Mouse (Mus musculus): ENCODE data around the gene Ino80b. TPM values are rescaled to one million over a fixed set of nuclear protein-coding genes. Genes with fewer than 3 reads are reported as not detected.

Gene Ino80b
- polyA plus RNA-seq, 1 experiment from 2014 or later, result 8.5 TPM

DNA sequence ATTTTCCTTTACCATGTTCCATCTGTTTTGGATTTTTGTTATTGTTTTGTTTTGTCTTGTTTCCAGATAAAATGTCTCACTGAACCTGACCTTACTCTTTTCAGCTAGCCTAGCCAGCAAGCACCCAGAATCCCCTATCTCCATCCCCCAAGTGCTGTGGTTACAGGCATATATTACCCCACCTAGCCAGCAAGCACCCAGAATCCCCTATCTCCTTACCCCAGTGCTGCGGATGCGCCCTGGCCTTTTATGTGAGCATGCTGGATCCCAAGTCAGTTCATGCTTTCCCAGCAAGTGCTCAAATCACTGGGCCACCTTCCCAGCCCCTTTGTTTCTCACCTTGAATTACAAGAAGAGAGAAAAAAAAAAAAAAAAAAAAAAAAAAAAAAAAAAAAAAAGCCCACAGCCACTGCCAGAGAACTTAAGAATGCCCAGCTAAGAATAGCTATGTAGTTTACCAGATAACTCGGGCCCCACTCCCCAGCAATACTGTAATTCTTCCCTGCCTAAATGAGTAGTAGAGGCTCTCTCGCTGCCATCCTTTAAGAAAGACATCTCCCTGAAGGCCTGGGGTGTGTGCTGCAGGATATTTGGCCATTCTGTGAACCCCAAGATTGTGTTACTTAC, 13.6 kb downstream of the Ino80b start:
- Histone ChIP-seq H3K4me1 (replicated peaks; ENCODE audit: control insufficient read depth, insufficient read depth, low read length) (0 out of 2 replicates have a peak, but pooled peaks cover 8% of the 10 kb centered on the region), H3K27me3 (replicated peaks; ENCODE audit: control insufficient read depth, insufficient read depth, low read length) (no peaks in the 10 kb centered on the region), H3K4me2 (replicated peaks; ENCODE audit: low read depth) (no peak overlapping the region), H3K9me3 (ENCODE audit: control insufficient read depth) (no peaks in the 10 kb centered on the region), H3K4me3 (ENCODE audit: low read depth, low read length) (no peak overlapping the region), H3K27ac (ENCODE audit: low read depth, low read length) (no peak overlapping the region), H3K9ac (ENCODE audit: low read depth, low read length) (no peak overlapping the region), H3K36me3 (ENCODE audit: control insufficient read depth, insufficient read depth) (0 out of 2 replicates have a peak, but pooled peaks cover 5% of the 10 kb centered on the region)
- 86% methylated on average over 4 of the region's 4 CpGs for WGBS
- TF ChIP-seq CTCF (IDR thresholded peaks at IDR 0.05; ENCODE audit: low read depth), result no peak
- ATAC-seq, result no peak

DNA sequence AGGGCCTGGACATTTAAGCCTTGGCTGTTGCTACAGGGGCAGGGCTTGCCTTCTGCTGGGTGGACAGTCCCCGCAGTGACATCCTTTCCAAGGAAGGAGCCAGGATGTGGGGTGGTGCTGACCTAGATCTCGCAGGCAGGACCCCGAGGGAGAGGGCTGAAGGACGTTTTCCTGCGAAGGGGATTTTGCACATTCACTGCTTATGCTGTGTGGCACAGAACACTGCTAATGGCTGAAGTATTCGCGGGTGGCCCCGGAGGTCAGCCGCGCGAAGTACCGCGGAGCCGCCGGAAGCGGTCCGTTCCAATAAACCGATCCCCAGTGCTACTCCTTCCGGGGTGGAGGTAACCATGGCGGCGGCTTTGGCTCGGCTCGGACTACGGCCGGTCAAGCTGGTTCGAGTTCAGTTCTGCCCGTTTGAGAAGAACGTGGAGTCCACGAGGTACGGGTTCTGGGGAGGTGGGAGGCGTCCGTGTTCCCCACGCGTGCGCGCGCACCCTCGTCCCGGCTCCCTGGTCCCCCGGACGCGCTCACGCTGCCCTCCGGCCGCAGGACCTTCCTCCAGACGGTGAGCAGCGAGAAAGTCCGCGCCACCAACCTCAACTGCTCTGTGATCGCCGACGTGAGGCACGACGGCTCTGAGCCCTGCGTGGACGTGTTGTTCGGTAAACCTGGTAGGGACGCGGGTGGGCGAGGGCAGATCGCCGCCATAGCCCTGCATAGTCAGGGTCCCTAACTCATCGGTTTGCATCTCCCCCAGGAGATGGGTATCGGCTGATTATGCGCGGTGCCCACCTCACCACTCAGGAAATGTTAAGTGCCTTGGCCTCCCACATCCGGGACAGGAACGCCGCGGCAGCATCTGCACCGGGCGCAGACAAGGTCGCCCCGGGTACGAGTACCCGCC, 16.2 kb downstream of the Ino80b start, which contains the start of gene Mrpl53:
Gene Mrpl53 (plus strand): TSS at position 279 of the 907 bp plus-strand sequence.
- Histone ChIP-seq H3K4me3 (ENCODE audit: low read depth, low read length) (peak within 1 kb of the TSS; percentile 85), H3K9ac (ENCODE audit: low read depth, low read length) (peak within 1 kb of the TSS; percentile 92), H3K36me3 (ENCODE audit: control insufficient read depth, insufficient read depth) (peaks cover 11% of the 10 kb centered on the region; the same call in 1 of the 2 replicates), H3K9me3 (ENCODE audit: control insufficient read depth) (no peaks in the 10 kb centered on the region), H3K4me1 (replicated peaks; ENCODE audit: control insufficient read depth, insufficient read depth, low read length) (0 out of 2 replicates have a peak, but pooled peaks cover 3% of the 10 kb centered on the region), H3K4me2 (replicated peaks; ENCODE audit: low read depth) (peak within 1 kb of the TSS; percentile 90), H3K27ac (ENCODE audit: low read depth, low read length) (peak within 1 kb of the TSS; percentile 79), H3K27me3 (replicated peaks; ENCODE audit: control insufficient read depth, insufficient read depth, low read length) (no peaks in the 10 kb centered on the region)
- peak; percentile 80 for ATAC-seq
- no peak for TF ChIP-seq CTCF (IDR thresholded peaks at IDR 0.05; ENCODE audit: low read depth)
- under 1% methylated on average over 76 of the region's 76 CpGs for WGBS

DNA sequence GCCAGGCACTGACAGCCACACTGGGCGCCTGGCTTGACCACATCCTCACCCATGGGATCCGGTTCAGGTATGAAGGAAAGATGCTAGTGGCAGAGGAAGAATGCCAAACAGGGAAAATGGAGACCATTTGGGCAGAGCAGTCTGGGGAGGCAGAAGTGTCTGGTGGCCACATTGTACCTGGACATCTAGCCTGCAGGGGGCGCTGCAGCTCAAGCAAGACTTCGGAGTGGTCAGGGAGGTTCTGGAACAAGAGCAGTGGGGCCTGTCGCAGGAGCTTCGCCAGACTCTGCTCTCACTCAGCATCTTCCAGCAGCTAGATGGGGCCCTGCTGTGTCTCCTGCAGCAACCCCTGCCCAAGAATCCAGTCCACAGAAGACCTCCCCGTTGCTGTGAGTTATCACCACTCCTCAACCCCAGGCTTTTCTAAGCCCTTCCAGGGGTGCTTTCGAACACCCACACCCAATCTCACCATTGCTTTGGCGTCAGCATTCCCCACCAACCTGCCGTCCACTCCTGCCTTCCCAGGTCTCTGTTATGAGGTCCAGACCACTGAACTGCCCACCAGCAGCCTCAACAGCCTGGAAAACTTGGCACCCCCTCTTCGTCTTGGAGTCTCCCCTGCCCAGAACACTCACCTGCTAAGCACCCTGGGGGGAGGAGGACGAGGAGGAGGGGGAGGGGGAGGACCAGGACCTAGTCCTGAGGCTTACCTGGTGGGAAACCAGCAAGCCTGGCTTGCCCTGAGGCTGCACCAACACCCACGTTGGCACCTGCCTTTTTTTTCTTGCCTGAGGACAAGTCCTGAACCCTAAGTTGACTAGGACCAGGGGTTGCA, 17.4 kb downstream of the Ino80b start:
- Histone ChIP-seq H3K27me3 (replicated peaks; ENCODE audit: control insufficient read depth, insufficient read depth, low read length) (no peaks in the 10 kb centered on the region), H3K9ac (ENCODE audit: low read depth, low read length) (peak overlapping the region; percentile 92; the same call in 1 of the 2 replicates), H3K9me3 (ENCODE audit: control insufficient read depth) (no peaks in the 10 kb centered on the region), H3K4me1 (replicated peaks; ENCODE audit: control insufficient read depth, insufficient read depth, low read length) (peaks cover 8% of the 10 kb centered on the region), H3K36me3 (ENCODE audit: control insufficient read depth, insufficient read depth) (peaks cover 11% of the 10 kb centered on the region; the same call in 1 of the 2 replicates), H3K4me2 (replicated peaks; ENCODE audit: low read depth) (peak overlapping the region; percentile 90), H3K27ac (ENCODE audit: low read depth, low read length) (no peak overlapping the region), H3K4me3 (ENCODE audit: low read depth, low read length) (no peak overlapping the region)
- WGBS, result 39% methylated on average over 13 of the region's 13 CpGs
- TF ChIP-seq CTCF (IDR thresholded peaks at IDR 0.05; ENCODE audit: low read depth), result peak; percentile 95
- peak; percentile 31; the same call in 1 of the 2 replicates for ATAC-seq

DNA sequence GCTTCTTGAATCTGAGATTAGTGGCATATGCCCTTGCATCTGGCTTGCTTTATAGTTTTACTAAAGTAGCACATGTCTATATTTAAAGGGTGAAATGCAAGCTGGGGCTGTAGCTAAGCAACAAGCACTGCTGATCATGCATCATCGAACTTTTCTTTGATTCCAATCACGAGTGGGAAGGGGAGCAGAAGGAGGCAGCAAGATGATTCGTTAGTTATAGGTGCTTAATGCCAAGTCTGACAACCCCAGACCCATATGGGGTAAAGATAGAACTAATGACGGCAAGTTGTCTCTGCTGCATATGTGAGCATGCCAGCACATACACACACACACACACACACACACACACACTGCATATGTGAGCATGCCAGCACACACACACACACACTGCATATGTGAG, 21.1 kb downstream of the Ino80b start:
- H3K9ac ChIP-seq (ENCODE audit: low read depth, low read length), result no peak overlapping the region
- ATAC-seq, result no peak
- no peak overlapping the region for H3K4me2 ChIP-seq (replicated peaks; ENCODE audit: low read depth)
- no peak overlapping the region for H3K4me3 ChIP-seq (ENCODE audit: low read depth, low read length)
- no peaks in the 10 kb centered on the region for H3K9me3 ChIP-seq (ENCODE audit: control insufficient read depth)
- peaks cover 9% of the 10 kb centered on the region for H3K4me1 ChIP-seq (replicated peaks; ENCODE audit: control insufficient read depth, insufficient read depth, low read length)
- WGBS, result 82% methylated on average over 4 of the region's 4 CpGs
- peaks cover 11% of the 10 kb centered on the region; the same call in 1 of the 2 replicates for H3K36me3 ChIP-seq (ENCODE audit: control insufficient read depth, insufficient read depth)
- H3K27me3 ChIP-seq (replicated peaks; ENCODE audit: control insufficient read depth, insufficient read depth, low read length), result no peaks in the 10 kb centered on the region
- TF ChIP-seq CTCF (IDR thresholded peaks at IDR 0.05; ENCODE audit: low read depth), result no peak
- H3K27ac ChIP-seq (ENCODE audit: low read depth, low read length), result no peak overlapping the region

DNA sequence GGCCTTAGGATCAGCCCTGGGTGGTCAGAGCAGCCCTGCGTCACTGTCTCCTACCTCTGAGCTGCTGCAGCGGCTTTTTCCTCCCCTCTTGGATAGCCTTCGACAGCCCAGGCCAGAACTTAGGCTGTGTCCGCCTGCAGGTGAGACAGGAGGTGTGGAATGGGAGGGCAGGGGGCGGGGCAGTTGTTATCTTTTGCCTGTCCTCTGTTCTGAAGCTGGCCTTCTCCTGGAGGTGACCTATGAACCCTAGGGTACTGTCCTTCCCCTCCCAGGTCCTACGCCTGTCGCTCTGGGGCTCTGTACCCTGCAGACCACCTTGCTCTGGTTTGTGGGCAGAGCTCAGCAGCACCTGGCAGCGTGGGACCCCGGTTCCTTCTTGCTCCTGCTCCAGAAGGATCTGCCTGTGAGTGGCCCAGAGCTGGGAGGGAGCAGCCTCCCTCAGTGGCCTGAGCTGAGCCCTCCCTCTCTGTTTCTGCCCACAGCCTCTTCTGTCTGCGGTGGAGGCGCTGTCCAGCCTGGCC, 22.0 kb downstream of the Ino80b start:
- Histone ChIP-seq H3K4me2 (replicated peaks; ENCODE audit: low read depth) (peak overlapping the region; percentile 99), H3K36me3 (ENCODE audit: control insufficient read depth, insufficient read depth) (peaks cover 11% of the 10 kb centered on the region; the same call in 1 of the 2 replicates), H3K9ac (ENCODE audit: low read depth, low read length) (no peak overlapping the region), H3K27ac (ENCODE audit: low read depth, low read length) (no peak overlapping the region), H3K4me3 (ENCODE audit: low read depth, low read length) (0 out of 2 replicates have a peak overlapping the region, but pooled peaks have one; percentile 76), H3K4me1 (replicated peaks; ENCODE audit: control insufficient read depth, insufficient read depth, low read length) (peaks cover 9% of the 10 kb centered on the region), H3K9me3 (ENCODE audit: control insufficient read depth) (no peaks in the 10 kb centered on the region), H3K27me3 (replicated peaks; ENCODE audit: control insufficient read depth, insufficient read depth, low read length) (no peaks in the 10 kb centered on the region)
- peak; percentile 33 for TF ChIP-seq CTCF (IDR thresholded peaks at IDR 0.05; ENCODE audit: low read depth)
- WGBS, result 44% methylated on average over 11 of the region's 11 CpGs
- no peak for ATAC-seq
